Mouse (Mus musculus) A20 (cell line): ENCODE measurements around the gene Muc20.

Source experiments
- DNase-seq: peaks from one replicate; pipeline ENCODE4 v3.0.0-alpha.2; 2011; ENCODE audit warnings: low read depth, low spot score

Muc20 gene

DNA sequence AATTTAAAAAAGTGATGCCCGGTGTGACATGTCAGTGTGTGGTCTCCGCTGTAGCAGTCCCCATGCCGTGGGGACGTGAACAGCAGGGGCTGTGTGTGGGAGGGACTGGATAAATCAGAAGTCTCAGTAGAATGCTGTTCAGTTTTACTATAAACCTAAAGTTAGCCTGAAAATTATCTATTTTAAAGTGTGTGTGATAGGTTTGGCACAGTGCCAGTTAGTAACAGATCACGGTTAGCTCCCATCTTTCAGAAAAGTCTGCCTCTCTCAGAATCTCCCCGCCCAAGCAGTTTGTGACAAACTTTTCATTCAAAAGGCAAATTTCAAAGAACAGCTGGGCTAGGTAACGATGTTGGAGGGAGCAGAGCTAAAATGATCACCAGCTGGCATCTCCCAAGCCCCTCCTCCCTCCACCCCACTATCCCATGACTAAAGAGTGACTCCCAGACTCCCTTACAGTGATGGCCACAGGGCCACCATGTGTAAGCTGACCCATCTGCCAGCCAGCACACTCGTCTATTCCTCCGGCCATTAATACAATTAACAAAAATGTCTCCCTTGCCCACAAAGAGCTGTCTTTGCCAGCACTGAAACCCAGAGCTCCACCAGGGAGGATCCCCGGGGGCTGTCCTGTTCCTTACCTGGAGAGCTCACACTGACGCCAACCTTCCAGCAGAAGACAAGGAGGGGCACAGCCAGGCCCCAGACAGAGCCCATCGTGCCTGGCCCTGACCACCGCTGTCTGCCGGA, 384 bp downstream of the Muc20 start:
- no peak for DNase-seq

DNA sequence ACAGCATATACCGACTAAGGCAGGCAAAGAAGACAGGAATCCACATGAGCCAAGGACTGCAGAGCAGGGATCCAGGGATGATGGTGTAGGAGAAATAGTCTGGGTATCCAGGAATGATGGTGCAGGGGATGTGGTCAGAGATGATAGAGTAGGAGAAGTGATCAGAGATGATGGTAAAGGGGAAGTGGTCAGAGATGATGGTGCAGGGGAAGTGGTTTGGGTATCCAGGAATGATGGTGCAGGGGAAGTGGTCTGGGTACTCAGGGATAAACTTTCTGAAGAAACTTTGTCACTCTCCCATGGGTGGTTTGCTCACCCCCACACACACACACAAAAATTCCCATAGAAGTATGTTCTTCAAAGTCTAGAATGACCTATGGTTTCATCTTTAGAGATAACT, 2.1 kb downstream of the Muc20 start:
- no peak for DNase-seq

DNA sequence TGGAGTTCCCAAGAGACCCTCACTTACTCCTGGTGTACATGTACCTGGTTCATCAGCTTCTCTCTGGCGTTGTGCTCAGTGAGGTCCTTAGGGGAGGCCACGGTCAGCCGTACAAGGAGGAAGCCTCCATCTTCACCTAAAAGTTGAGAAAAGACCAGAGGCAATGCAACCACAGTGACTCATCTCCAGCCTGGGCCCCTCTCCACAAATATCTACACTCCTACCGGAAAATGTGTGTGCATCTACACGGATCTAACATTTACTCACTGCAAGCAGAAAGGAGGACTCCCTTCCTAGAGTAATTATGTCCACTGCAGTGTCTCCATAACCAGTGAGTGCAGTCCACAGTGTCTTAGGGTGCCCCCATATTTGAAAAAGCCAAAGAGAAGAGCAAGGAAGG, 7.2 kb downstream of the Muc20 start:
- DNase-seq = no peak

DNA sequence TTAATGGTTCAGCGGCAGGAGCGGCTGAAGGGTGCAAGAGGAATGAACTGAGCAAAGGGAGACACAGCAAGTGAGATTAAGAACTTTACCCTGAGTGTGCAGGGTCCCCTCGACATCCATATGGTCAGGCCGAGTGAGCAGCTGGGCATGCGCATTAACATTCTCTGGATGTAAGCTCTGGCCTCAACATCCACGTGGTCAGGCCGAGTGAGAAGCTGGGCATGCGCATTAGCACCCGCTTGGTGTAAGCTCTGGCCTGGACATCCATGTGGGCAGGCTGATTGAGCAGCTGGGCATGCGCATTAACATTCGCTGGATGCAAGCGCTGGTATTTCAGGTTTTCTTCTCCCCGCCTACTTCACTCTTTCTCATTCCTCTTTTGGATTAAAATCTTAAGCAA, 12.4 kb downstream of the Muc20 start:
- no peak for DNase-seq

DNA sequence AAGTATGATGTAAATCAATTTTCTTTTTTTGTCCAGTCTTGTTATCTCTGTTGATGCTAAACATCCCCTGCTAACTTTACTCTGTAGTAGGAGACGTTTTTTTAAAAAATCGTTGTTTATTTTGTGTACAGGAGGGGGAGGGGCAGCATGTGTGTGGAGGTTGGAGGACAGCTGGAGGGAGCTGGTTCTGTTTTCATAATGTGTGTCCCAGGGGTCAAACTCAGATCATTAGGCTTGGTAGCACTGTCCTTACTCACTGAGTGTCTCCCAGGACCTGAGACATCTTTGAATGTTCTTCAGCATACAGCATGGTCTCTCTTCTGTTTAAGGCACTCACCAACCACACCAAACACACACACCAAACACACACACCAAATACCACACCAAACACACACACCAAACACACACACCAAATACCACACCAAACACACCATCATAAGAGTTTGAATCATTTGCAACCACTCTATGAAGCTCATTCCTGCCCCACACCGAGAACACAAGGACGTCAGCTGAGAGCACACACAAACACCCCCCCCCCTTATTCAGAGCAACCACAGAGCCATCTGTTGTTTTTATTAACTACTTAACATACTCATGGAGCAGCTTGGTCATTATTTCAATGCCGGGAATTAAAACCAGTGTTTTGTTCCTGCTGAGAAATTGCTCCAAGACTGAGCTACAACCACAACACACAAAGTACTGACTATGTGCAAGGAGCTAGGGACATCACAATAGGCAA, 13.7 kb downstream of the Muc20 start:
- DNase-seq = peak; percentile 29

DNA sequence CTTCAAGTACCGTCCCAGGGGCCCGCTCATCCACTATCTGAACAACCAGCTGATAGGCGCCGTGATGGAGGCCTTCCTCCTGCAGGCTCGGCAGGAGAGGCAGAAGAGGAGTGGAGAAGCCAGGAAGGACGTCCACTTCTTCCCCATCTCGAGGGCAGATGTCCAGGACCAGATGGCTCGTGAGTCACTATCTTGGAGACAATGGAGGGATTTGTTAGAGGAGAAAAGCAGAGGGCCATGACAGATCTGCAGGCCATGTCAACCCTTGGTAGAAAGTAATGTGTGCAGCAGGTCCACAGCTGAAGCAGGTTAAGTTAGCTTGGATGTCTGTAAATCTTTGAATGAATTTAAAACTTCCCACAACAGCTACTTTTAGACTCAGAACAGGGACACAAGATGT, 18.3 kb downstream of the Muc20 start:
- no peak for DNase-seq

DNA sequence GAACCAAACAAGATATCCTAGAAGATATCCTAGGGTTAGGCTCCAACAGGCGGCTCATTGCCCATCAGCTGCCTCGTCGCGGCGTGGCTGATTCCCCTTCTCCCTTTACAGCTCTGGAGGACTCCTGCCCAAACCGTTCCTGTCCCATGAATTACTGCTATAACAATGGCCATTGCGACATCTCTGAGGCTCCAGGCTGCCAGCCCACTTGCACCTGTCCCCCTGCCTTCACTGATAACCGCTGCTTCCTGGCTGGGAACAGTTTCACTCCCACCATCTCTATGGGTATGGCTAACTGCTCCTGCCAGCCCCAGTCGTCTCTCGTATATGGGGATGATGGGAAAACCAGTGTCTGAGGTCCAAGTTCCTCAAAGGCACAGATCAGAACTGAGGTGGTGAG, 20.6 kb downstream of the Muc20 start:
- DNase-seq = no peak

DNA sequence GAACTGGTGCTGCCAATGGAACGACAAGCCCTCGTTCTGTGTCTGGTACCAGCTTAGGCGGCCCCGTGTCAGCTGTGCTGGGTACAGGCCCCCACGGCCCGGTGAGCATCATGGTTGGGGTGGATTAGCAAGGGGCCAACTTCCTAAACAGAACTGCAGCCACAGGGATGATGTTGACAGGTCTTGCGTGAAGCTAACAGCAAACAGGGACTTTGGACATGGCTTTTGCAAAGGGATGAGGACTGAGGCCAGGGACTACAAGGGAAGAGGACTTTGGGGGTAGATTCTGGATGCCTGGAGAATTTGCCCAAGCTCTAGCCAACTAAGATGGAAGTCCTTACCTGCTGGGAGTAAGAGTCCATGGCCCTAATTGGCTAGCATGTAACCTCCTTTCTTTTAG, 30.3 kb downstream of the Muc20 start:
- no peak for DNase-seq

DNA sequence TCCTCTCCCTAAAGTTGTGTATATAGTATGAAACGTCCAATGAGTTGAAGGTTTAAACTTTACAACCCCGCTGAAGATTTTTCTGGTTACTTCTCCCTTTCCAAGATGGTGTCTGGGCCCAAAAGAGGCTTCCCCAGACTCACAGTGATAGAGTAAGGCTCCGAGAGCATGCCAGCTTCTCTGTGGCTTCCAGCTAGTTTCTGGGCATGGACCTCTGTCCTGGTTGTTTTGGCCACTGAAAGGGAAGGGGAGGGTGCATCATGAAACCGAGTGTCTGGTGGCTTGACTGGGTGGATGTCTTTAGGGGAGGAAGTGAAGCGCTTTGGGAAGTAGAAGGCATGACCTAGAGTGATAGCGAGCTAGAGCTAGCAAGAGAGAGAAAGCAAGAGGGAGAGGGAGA, 32.3 kb downstream of the Muc20 start:
- no peak for DNase-seq

DNA sequence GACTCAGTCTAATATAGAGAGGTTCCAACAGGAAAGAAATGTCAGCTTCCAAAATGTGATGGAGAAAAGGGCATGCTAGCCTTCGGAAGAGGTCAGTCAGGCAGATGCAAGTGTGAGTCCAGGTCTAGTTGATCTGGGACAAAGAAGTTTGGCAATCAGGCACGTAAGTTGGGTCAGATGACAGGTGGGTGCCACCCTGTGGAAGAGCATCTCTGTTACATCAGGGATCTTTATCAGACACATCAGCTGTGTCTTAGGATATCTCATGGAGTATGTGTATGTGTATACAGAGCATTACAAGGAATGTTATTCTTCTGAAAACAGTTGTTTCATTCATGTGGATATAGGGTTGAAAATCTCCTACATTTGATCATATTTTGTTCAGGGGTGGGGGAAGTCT, 32.7 kb downstream of the Muc20 start:
- DNase-seq = no peak

DNA sequence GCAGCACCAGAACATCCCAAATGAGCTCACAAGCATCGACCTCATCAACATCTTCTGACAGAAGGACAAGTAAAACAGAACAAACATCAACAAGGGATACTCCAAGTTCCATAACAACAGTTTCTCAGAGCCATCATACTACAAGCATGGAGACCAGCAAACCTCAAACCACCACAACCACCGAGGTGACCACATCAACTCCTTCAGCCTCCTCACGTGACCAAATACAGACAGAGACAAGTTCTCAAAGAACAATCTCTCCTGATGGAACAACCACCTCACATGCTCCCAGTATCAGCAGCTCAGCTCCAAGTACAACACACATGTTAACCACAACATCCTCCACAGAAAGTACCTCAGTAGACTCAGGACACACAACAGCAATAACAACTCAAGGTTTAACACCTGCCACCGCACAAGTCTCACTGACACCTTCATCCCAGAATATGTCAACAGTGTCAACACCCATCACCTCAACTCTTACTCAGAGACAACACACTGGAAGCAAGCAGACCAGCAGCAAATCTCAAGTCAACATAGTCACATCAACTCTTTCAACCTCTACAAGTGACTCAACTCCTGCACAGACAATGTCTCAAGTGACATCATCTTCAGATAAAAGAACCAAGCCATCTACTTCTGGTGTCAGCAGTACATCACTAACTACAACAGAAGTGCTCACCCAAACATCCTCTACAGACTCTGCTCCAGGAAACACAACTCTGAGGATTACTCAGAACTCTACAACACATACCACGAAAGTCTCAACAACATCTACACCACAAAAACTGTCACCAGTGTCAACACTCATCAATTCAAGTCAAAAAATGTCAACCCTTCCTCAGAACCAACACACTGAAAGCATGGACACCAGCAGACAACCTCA, 46.8 kb downstream of the Muc20 start:
- no peak for DNase-seq

DNA sequence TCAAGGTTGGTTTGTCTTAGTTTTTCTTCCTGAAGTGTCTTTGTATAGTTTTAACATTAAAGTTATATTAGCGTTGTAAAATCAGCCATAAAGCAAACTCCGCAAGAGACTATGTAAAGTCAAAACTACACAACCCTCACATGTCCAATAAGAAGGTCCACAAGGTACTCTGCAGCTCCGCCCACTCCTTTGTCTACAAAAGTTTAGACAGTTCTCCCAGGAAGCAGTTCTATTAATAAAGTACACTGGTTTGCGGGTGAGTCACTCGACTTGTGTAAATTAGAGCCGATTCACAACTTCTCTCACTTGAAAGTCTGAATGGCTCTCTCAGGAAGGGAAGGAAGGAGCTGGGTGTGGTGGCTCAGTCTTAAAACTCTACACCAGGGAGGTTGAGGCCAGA, 51.4 kb downstream of the Muc20 start:
- DNase-seq = no peak

DNA sequence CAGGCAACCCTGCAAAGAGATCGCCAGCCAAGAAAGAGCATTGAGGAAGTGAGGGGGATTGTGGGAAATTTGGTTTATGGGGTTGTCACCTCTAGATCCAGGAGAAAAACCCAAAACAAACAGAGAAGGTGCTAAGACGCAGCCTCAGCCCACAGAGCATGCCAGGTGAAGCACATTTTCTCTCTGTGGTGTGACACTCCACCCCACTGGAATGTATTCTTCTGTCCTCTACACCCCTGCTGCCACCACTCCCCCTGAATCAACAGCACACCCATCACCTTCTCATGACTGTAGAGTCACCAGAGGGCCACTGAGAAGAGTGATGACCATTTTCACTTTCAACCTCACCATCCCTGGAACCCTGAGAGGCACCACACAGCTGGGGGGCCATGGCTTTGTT, 54.5 kb downstream of the Muc20 start:
- DNase-seq = no peak

DNA sequence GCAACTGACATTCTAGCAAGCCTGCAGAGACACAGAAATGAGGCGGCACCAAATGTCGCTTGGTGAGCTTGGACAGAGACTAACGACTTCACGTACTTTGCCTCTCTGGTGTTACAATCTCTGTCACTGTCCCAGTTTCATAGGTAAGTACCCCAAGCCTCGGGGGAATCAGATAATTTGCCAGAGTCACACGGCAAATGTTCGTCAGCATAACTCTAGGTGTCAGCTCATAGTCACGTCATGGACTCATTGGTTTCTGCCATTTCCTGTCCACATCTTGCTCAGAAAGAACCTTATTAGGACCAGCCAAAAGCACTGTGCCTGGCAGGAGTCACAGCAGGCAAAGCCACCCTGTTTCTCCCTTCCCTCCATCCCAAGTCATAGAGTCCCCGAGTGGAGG, 55.9 kb downstream of the Muc20 start:
- DNase-seq = no peak

DNA sequence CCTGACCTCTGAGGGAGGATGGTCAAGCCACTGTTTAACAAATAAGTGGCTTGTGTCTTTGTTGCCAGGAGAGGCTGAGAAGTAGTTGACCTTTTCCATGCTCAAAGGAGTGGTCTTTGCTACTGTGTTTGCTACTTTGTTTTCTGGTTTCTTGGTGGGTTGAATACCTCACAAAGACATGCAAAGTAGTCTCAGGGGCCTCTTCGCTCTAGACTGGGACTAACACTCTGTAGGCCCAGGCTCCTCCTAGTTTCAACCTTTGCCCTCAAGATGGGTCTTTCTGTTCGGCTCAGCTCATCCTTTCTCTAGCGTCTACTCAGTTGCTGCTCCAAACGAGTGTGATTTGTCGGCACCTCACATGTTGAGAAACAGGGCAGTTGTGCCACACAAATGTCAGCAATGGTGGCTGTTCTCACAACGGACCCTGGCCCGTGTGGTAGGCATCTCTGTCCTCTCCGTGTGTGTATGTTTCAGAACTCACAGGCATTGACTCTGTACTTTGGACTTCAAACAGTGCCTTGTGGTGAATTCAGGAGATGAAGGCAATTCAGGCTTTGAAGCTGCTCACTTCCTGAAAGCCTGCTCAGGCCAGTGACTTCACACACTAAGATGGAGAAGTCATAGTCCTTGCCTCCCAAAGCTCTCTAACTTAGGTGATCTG, 57.1 kb downstream of the Muc20 start:
- no peak for DNase-seq

DNA sequence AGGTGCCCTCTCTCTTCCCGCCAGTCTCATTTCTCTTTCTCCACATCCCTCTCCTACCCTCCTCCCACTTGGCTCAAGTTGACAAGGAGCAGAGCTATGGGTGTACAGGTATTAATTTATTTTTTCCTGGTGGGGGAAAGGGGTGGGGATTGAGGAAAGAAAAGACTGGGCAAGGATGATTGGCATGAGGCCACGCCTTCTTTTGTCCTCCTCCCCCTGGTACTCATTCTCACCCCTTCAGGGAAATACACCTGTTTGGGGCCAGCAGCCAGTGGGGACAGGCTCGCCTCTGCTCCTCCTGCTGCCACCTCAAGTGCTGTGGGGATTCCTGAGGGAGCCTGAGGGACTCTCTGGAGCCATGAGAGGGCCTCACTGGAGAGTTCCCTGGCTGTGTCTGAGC, 61.2 kb downstream of the Muc20 start:
- no peak for DNase-seq

DNA sequence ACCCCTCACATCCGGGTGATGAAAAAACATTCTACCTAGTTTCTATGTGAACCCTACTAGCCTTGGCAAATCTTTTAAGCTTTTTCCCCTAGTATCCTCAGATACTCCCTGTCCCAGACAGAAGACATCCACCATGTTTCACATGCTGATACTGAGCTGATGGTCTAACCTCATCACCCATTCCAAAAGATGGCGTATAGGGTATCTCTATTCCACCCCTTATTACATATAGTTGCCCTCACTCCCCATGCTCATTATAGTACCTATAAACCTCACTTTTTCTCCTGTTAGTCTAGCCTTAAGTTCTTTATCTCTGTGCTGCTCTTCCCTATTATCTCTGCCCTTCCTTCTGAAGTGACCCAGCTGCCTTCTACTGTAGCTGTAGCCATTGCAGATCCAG, 61.6 kb downstream of the Muc20 start, which contains the start of gene Muc4:
Muc4 (plus strand) TSS at position 301 of the 400 bp plus-strand sequence.
- no peak for DNase-seq

DNA sequence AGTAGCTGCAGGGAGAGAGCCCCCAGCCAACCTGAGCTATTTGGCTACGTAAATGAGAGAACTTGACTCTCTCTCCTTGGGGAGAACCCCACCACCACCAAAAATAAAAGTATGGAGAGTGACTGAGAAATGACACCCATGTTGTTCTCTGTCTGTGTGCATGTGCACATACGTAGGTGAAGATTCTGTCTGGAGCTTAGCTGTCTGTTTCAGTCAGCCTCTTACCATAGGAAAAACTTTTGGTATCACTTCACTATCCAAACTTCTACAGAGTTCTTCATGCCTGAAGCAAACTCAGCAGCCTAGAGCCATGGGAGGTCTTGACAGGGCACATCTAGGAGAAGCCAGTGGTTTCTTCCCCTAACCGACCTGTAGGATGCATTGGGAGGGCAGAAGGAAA, 64.0 kb downstream of the Muc20 start:
- DNase-seq = no peak

DNA sequence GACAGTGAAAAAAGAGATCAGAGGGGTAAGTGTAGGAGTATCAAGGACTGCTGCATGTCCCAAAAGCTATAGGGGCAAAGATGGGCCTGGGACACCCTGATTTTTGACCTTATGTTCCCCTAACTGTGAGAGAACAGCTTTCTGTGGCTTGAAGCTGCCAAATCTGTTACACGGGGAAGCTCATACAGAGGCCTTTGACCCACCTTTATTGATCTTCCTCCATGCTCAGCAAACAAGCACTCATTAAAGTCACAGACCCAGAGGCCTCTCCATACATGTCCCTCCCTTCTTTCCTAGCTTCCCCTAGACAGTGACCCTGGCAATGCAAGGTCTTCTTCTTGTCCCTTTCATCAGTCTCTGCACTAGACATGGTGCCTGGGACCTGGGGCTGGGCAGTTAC, 68.5 kb downstream of the Muc20 start:
- no peak for DNase-seq

DNA sequence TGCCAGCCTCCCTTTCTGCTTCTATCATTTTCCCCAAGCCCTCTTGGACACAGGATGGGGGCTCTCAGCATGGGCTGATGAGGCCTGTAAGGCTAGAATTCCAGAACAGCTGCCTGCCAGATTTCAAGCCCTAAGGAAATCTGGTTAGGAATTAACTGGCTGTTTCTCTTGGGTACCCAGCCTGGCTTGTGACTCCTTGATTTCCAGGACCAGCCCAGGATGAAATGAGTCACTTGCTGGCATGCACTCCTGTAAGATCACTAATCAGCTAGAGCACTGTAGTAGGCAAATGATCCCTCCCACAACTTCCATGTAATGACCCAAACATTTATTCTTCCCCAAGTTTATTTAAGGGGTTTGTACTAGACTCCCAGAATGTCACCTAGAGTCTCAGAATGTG, 69.0 kb downstream of the Muc20 start:
- no peak for DNase-seq
